Mouse (Mus musculus): Measurements from ENCODE around the gene Mdm2. TPM values are rescaled to one million over a fixed set of nuclear protein-coding genes. Genes with fewer than 3 reads are reported as not detected.

Gene Mdm2
- total and polyA plus RNA-seq, 3 experiments: 35.3 to 601 (median 42.2) TPM

DNA sequence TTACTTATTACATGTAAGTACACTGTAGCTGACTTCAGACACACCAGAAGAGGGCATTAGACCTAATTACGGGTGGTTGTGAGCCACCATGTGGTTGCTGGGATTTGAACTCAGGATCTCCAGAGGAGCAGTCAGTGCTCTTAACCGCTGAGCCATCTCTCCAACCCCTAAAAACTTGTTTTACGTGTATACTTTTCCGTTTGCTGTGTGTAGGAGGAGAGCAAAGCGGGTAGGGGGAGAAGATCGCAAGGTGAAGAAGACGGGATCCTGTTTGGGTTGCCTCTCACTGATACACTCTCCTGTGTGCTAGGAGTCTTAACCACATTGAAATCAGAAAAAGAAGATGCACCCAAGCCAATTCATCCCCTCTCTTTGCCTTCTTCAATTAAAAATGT, 56.8 kb downstream of the Mdm2 start:
- no peaks in the 10 kb centered on the region for H3K4me1 ChIP-seq (ENCODE audit: control insufficient read depth in 1 of 2, insufficient read depth in 2 of 2, low read length in 2 of 2)
- no peak for DNase-seq (ENCODE audit: low read depth, low spot score)
- no peaks in the 10 kb centered on the region for H3K36me3 ChIP-seq (ENCODE audit: control insufficient read depth in 1 of 2, insufficient read depth in 2 of 2, low read length in 2 of 2)
- H3K79me2 ChIP-seq (ENCODE audit: control insufficient read depth, insufficient read depth, low read length, poor library complexity): no peaks in the 10 kb centered on the region
- H3K9me3 ChIP-seq (replicated peaks; ENCODE audit: insufficient read depth, low read length): no peaks in the 10 kb centered on the region
- TF ChIP-seq RAD21 (IDR thresholded peaks at IDR 0.05; ENCODE audit: low read depth, low read length): no peak
- TF ChIP-seq MAX (IDR thresholded peaks at IDR 0.05; ENCODE audit: low read length): no peak
- no peak for TF ChIP-seq GABPA (IDR thresholded peaks at IDR 0.05; ENCODE audit: low read depth, low read length)
- TF ChIP-seq POLR2AphosphoS5 (IDR thresholded peaks at IDR 0.05; ENCODE audit: borderline replicate concordance, low read depth, low read length): no peak
- TF ChIP-seq MEF2A (IDR thresholded peaks at IDR 0.05; ENCODE audit: extremely low read depth, insufficient replicate concordance, low read depth, low read length, poor library complexity, severe bottlenecking): no peak
- no peak for TF ChIP-seq USF1 (IDR thresholded peaks at IDR 0.05; ENCODE audit: low read depth, low read length)
- no peak for TF ChIP-seq TAL1 (IDR thresholded peaks at IDR 0.05; ENCODE audit: low read length)
- TF ChIP-seq RCOR1 (IDR thresholded peaks at IDR 0.05; ENCODE audit: low read depth, low read length): no peak
- TF ChIP-seq HCFC1 (IDR thresholded peaks at IDR 0.05; ENCODE audit: low read depth, low read length): no peak
- TF ChIP-seq ZKSCAN1 (IDR thresholded peaks at IDR 0.05; ENCODE audit: low read depth, low read length): no peak
- no peak for TF ChIP-seq E2F4 (IDR thresholded peaks at IDR 0.05; ENCODE audit: borderline replicate concordance, low read depth, low read length)
- TF ChIP-seq USF2 (IDR thresholded peaks at IDR 0.05; ENCODE audit: borderline replicate concordance in 1 of 2, insufficient read depth in 1 of 2, low read depth in 1 of 2, low read length in 2 of 2): no peak
- TF ChIP-seq ELF1 (IDR thresholded peaks at IDR 0.05; ENCODE audit: low read depth, low read length): no peak
- TF ChIP-seq CHD1 (IDR thresholded peaks at IDR 0.05; ENCODE audit: low read depth, low read length): no peak
- no peak for TF ChIP-seq MAZ (IDR thresholded peaks at IDR 0.05; ENCODE audit: low read depth, low read length)
- H3K27ac ChIP-seq (ENCODE audit: control insufficient read depth, low read depth, low read length): no peak overlapping the region
- H3K4me3 ChIP-seq (ENCODE audit: control insufficient read depth in 1 of 2, insufficient read depth in 1 of 2, low read depth in 2 of 2, low read length in 2 of 2): no peak overlapping the region
- H3K27me3 ChIP-seq (ENCODE audit: control insufficient read depth in 1 of 2, insufficient read depth in 2 of 2, low read length in 2 of 2): peaks cover 0 to 2% of the 10 kb centered on the region in 2 experiments; a peak in 2 of 4 replicates
- no peak overlapping the region for H3K9ac ChIP-seq (ENCODE audit: control insufficient read depth, low read depth, low read length, poor library complexity, severe bottlenecking)

DNA sequence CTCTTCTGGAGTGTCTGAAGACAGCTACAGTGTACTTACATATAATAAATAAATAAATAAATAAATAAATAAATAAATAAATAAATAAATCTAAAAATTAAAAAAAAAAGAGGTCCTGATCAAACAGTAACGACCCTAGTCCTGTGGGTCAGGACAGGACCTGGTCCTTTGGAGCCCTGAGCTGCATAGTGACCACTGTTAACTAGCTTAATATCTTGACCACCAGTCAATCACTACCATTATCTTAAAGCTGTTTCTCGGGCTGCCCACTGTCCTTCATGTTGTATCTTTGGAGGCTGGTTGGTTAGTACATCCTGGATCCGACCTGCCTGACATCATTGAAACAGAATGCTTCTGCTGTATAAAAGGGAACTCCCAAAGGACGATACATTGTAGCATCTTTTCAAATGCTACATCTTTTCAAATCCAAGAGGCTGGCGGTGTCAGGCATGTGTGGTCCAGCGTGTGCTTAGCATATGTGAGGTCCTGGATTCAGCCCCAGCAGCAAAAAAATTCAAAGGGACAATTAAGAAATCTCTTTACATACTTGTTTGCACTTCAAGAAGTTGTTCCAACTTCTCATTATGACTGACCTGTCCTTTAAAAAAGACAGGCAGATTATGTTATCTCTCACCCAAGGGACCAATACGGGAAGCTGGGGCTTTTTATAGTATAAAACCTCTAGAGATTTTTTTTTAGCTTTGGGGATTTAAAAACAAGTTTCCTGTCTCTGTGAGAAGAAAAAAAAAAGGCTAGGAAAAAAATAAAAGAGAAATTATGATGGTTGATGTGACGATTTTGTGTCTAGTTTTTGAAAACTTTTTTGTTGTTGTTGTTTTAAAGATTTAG, 57.4 kb downstream of the Mdm2 start:
- no peak overlapping the region for H3K4me3 ChIP-seq (ENCODE audit: control insufficient read depth in 1 of 2, insufficient read depth in 1 of 2, low read depth in 2 of 2, low read length in 2 of 2)
- TF ChIP-seq MEF2A (IDR thresholded peaks at IDR 0.05; ENCODE audit: extremely low read depth, insufficient replicate concordance, low read depth, low read length, poor library complexity, severe bottlenecking) (no peak), ZMIZ1 (IDR thresholded peaks at IDR 0.05; ENCODE audit: low read depth, low read length) (no peak)
- no peak overlapping the region for H3K27ac ChIP-seq (ENCODE audit: control insufficient read depth, low read depth, low read length)
- no peaks in the 10 kb centered on the region for H3K4me1 ChIP-seq (ENCODE audit: control insufficient read depth in 1 of 2, insufficient read depth in 2 of 2, low read length in 2 of 2)
- no peak for DNase-seq (ENCODE audit: low read depth, low spot score)
- H3K27me3 ChIP-seq (ENCODE audit: control insufficient read depth in 1 of 2, insufficient read depth in 2 of 2, low read length in 2 of 2): no peaks in the 10 kb centered on the region; a peak in 1 of 4 replicates
- no peaks in the 10 kb centered on the region for H3K36me3 ChIP-seq (ENCODE audit: control insufficient read depth in 1 of 2, insufficient read depth in 2 of 2, low read length in 2 of 2)
- no peak overlapping the region for H3K9ac ChIP-seq (ENCODE audit: control insufficient read depth, low read depth, low read length, poor library complexity, severe bottlenecking)
- no peaks in the 10 kb centered on the region for H3K79me2 ChIP-seq (ENCODE audit: control insufficient read depth, insufficient read depth, low read length, poor library complexity)
- no peaks in the 10 kb centered on the region for H3K9me3 ChIP-seq (replicated peaks; ENCODE audit: insufficient read depth, low read length)
